Mouse (Mus musculus) embryonic facial prominence, embryonic 13.5 days (tissue): ENCODE results near the gene Cog6. TPM values are rescaled to one million over a fixed set of nuclear protein-coding genes. Genes with fewer than 3 reads are reported as not detected.

Source experiments
- ATAC-seq: fragments of 200-750 bp; cut with Nextera tagmentation; 2 replicates; pipeline ENCODE4 v1.8.0; 2017; ENCODE audit warnings: low read depth; ENCODE audit not compliant: insufficient number of reproducible peaks, insufficient read depth, low FRiP score, low TSS enrichment
- H3K27ac ChIP-seq: fragments of 300-500 bp; sonication (generic); 2 replicates; pipeline ENCODE4 v1.5.1; 2015; ENCODE audit warnings: moderate library complexity, mild to moderate bottlenecking, inconsistent platforms
- H3K27me3 ChIP-seq: fragments of 300-500 bp; sonication (generic); 2 replicates; pipeline ENCODE4 v1.6.1; 2015; ENCODE audit warnings: mild to moderate bottlenecking, inconsistent platforms
- H3K36me3 ChIP-seq: fragments of 300-500 bp; sonication (generic); 2 replicates; pipeline ENCODE4 v1.6.1; 2015; ENCODE audit warnings: mild to moderate bottlenecking, inconsistent platforms
- H3K4me1 ChIP-seq: fragments of 300-500 bp; sonication (generic); 2 replicates; pipeline ENCODE4 v1.6.1; 2015; ENCODE audit warnings: inconsistent platforms
- H3K4me2 ChIP-seq: fragments of 300-500 bp; sonication (generic); 2 replicates; pipeline ENCODE4 v1.6.1; 2015; ENCODE audit warnings: moderate library complexity, mild to moderate bottlenecking, inconsistent platforms
- H3K4me3 ChIP-seq: fragments of 300-500 bp; sonication (generic); 2 replicates; pipeline ENCODE4 v1.5.1; 2015; ENCODE audit warnings: mild to moderate bottlenecking, inconsistent platforms
- H3K9ac ChIP-seq: fragments of 300-500 bp; sonication (generic); 2 replicates; pipeline ENCODE4 v1.6.1; 2015; ENCODE audit warnings: mild to moderate bottlenecking, inconsistent platforms
- H3K9me3 ChIP-seq: fragments of 300-500 bp; sonication (generic); 2 replicates; pipeline ENCODE4 v1.6.1; 2016; ENCODE audit warnings: inconsistent platforms
- WGBS: fragments of 180-500 bp; shearing (Covaris S2); methylation state at CpG from one replicate; pipeline ENCODE4 v1.1.7; 2015; ENCODE audit warnings: mixed read lengths; 5-methylcytosine and 5-hydroxymethylcytosine counted together
- polyA plus RNA-seq: library from polyadenylated mRNA; unstranded; fragments of >200 nt; fragmentation: Nextera tagmentation; extraction: Ambion mirVana; gene quantifications from 2 replicates; pipeline ENCODE4 v1.2.1, GENCODE M21; 2015

Cog6 gene
- polyA plus RNA-seq, result 49.0 and 49.7 TPM in 2 replicates

DNA sequence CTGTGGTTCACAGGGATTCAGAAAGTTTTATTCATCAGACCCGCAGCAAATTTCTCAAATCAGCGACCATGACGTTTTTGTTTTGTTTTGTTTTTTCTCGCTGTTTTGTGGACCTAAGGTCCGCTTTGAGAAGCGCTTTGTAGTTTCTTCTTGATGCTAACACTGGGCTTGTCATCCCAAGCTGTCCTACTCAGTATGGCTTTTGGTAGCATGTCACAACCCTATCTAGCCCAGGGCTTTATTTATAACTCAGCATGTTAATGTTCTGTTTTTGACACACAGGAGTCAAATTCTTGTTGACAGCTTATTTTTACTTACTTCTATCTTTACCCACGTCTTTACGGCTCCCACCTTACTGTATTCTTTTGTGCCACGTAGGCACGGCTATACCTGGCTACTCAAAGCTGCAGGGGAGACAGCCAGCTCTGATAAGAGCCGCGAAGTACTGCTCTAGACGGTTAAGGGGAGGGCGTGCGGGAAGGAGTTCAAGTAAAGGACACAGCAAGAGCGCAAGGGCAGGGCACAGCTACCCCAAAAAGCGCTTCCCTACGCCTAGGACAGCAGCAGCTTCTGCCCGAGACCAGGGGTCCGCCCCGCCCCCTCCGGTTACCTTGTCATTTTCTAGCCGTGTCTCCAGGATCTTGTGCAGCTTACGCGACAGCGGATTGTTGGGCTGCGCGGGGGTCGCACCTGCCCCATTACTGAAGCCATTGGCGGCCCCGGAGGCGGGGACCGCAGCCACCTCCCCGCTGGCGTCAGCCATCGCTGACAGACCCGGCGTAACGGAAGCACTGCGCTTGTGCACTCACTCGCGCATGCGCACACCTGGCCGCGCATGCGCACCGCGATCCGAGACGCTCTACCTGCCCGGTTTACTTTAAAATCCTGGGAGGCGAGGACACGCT, at the start of gene Cog6:
Gene Cog6 (minus strand): TSS at position 802 of the 905 bp plus-strand sequence.
- no peaks in the 10 kb centered on the region for H3K27me3 ChIP-seq
- H3K9me3 ChIP-seq, result no peaks in the 10 kb centered on the region
- peak within 1 kb of the TSS; percentile 60 for H3K27ac ChIP-seq
- H3K4me1 ChIP-seq, result peaks cover 7% of the 10 kb centered on the region
- peak within 1 kb of the TSS; percentile 75 for H3K4me3 ChIP-seq
- ATAC-seq, result peak; percentile 72; the same call in 1 of the 2 replicates
- H3K36me3 ChIP-seq, result peaks cover 22% of the 10 kb centered on the region
- H3K9ac ChIP-seq, result peak within 1 kb of the TSS; percentile 78
- WGBS, result 4% methylated on average over 53 of the region's 53 CpGs
- peak within 1 kb of the TSS; percentile 77 for H3K4me2 ChIP-seq

- Histone ChIP-seq H3K4me3 (no peak overlapping the region), H3K9ac (no peak overlapping the region), H3K36me3 (no peaks in the 10 kb centered on the region), H3K27me3 (no peaks in the 10 kb centered on the region), H3K4me2 (0 out of 2 replicates have a peak overlapping the region, but pooled peaks have one; percentile 3), H3K4me1 (peaks cover 20% of the 10 kb centered on the region), H3K9me3 (0 out of 2 replicates have a peak, but pooled peaks cover 4% of the 10 kb centered on the region), H3K27ac (peak overlapping the region; percentile 55; the same call in 1 of the 2 replicates)
- WGBS, result 44% methylated on average over 4 of the region's 4 CpGs
- no peak for ATAC-seq
Measured at GRCm38 (mm10) chr3:53066095-53066372, 49.0 kb upstream of the Cog6 start.

DNA sequence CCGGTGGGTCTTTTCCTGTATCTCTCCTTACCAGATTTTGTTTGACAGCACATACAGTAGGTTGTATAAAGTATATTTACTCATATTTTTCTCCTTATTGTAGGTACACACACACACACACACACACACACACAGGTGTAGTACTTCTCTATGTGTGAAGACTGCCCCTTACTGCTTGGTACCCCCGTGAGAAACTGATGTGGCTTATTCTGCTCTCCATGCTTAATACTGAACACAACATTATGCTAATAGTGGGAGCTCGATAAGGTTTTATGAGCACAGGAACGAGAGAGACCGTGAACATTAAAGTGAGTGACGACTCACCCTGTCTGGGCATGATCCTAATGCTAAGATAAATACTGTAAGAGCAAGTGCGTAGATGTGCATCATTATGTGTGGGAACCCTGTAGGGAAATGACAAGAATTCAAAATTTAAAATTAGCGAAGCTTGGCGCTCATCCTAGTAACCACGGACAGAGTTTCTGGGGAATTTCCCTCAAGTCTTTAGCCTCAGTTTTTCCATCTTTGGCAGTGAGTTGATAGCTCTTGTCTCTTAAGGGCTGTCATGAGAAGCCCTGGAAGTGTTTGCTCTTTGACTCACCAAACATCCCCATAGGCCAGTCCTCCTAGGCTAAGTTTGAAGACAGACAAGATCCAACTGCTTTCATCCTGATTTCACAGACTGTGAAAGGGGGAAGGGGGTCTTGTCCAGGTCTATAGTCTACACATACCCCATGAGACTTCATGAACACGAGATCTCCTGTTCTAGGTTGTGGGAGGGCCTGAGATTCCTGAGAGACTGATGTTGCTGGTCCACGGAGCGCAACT, 48.4 kb upstream of the Cog6 start:
- Histone ChIP-seq H3K27ac (peak overlapping the region; percentile 55; the same call in 1 of the 2 replicates), H3K36me3 (no peaks in the 10 kb centered on the region), H3K9ac (no peak overlapping the region), H3K4me3 (no peak overlapping the region), H3K27me3 (no peaks in the 10 kb centered on the region), H3K4me2 (0 out of 2 replicates have a peak overlapping the region, but pooled peaks have one; percentile 3), H3K9me3 (0 out of 2 replicates have a peak, but pooled peaks cover 4% of the 10 kb centered on the region), H3K4me1 (peaks cover 24% of the 10 kb centered on the region)
- 75% methylated on average over 13 of the region's 13 CpGs for WGBS
- no peak for ATAC-seq

DNA sequence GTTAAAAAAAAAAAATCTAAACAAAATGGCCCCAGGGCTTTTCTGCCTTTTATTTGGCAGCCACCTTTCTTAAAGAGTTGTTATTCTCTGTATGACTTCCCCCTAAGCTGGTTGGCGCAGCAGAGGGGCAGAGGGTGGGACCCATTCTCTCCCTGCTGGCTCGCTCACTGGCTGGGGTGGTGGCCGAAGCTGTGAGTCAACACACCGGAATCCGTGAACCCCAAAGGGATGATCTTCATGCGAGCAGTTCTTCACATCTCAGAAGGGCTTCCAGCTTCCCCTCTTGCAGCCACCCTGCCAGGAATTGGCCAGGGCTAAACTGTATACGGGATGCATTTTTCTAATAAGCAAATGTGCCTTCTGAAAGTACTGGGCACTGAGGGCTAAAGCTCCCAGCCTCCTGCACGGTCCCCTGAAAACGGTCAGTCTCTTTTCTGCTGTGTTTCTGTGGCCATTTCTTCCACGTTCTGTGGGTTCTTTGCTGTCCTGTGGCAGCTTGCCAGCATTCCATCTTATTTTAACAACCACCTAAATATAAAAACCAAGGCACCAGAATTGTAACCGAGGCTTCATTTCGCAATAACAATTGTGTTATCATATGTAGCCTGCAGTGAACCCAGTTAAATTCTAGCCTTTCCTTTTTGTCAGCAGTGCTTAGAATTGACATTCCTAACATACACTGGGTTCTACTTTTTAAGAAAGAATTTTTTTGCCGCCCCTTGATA, 46.5 kb upstream of the Cog6 start:
- H3K27ac ChIP-seq, result no peak overlapping the region
- H3K9me3 ChIP-seq, result 0 out of 2 replicates have a peak, but pooled peaks cover 4% of the 10 kb centered on the region
- H3K36me3 ChIP-seq, result no peaks in the 10 kb centered on the region
- H3K27me3 ChIP-seq, result no peaks in the 10 kb centered on the region
- no peak for ATAC-seq
- 40% methylated on average over 13 of the region's 13 CpGs for WGBS
- no peak overlapping the region for H3K4me3 ChIP-seq
- no peak overlapping the region for H3K9ac ChIP-seq
- H3K4me2 ChIP-seq, result 0 out of 2 replicates have a peak overlapping the region, but pooled peaks have one; percentile 11
- H3K4me1 ChIP-seq, result peaks cover 43% of the 10 kb centered on the region

DNA sequence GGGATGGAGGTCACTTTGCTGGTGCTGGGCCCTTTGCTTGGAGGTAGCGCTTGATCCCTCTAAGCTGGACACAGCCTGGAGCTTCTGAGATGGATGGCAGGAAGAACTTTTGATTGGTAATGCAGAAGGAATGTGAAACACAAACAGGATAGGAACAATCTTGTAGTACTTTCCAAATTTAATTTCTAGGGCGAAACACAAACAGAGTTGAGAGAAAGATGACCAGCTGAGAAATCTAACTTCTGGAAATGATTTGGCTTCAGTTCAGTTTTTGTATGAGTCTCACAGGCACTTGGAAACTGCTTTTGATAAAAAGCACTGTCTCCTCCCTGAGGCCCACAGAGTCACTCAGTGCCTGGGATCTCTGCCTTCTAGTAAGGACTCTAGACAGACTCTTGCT, 42.9 kb upstream of the Cog6 start:
- Histone ChIP-seq H3K4me2 (no peak overlapping the region), H3K27me3 (no peaks in the 10 kb centered on the region), H3K9me3 (no peaks in the 10 kb centered on the region), H3K9ac (no peak overlapping the region), H3K36me3 (no peaks in the 10 kb centered on the region), H3K4me1 (peaks cover 44% of the 10 kb centered on the region), H3K27ac (peak overlapping the region; percentile 41; the same call in 1 of the 2 replicates), H3K4me3 (no peak overlapping the region)
- ATAC-seq, result no peak
- WGBS, result 55% methylated on average over 2 of the region's 2 CpGs

GRCm38 (mm10) chr3:53056430-53056829, 39.4 kb upstream of the Cog6 start:
- Histone ChIP-seq H3K27ac (no peak overlapping the region), H3K4me2 (no peak overlapping the region), H3K4me1 (peaks cover 35% of the 10 kb centered on the region), H3K4me3 (no peak overlapping the region), H3K27me3 (no peaks in the 10 kb centered on the region), H3K9ac (no peak overlapping the region), H3K9me3 (no peaks in the 10 kb centered on the region), H3K36me3 (no peaks in the 10 kb centered on the region)
- 85% methylated on average over 10 of the region's 10 CpGs for WGBS
- no peak for ATAC-seq

GRCm38 (mm10) chr3:53052385-53052784, 35.3 kb upstream of the Cog6 start:
- ATAC-seq, result no peak
- no peak overlapping the region for H3K27ac ChIP-seq
- H3K4me3 ChIP-seq, result no peak overlapping the region
- H3K27me3 ChIP-seq, result no peaks in the 10 kb centered on the region
- H3K9me3 ChIP-seq, result no peaks in the 10 kb centered on the region
- H3K4me1 ChIP-seq, result peaks cover 5% of the 10 kb centered on the region
- 44% methylated on average over 8 of the region's 8 CpGs for WGBS
- H3K4me2 ChIP-seq, result no peak overlapping the region
- H3K9ac ChIP-seq, result no peak overlapping the region
- H3K36me3 ChIP-seq, result no peaks in the 10 kb centered on the region

- Histone ChIP-seq H3K9ac (no peak overlapping the region), H3K27ac (no peak overlapping the region), H3K4me2 (no peak overlapping the region), H3K27me3 (0 out of 2 replicates have a peak, but pooled peaks cover 10% of the 10 kb centered on the region), H3K9me3 (no peaks in the 10 kb centered on the region), H3K36me3 (no peaks in the 10 kb centered on the region), H3K4me3 (no peak overlapping the region), H3K4me1 (peaks cover 36% of the 10 kb centered on the region)
- WGBS, result 80% methylated on average over 6 of the region's 6 CpGs
- no peak for ATAC-seq
Measured at GRCm38 (mm10) chr3:53046371-53046770, 29.3 kb upstream of the Cog6 start.

- Histone ChIP-seq H3K27me3 (0 out of 2 replicates have a peak, but pooled peaks cover 10% of the 10 kb centered on the region), H3K4me1 (peaks cover 41% of the 10 kb centered on the region), H3K4me2 (no peak overlapping the region), H3K4me3 (no peak overlapping the region), H3K9me3 (no peaks in the 10 kb centered on the region), H3K9ac (no peak overlapping the region), H3K36me3 (no peaks in the 10 kb centered on the region), H3K27ac (no peak overlapping the region)
- WGBS, result 90% methylated on average over 4 of the region's 4 CpGs
- no peak for ATAC-seq
Measured at GRCm38 (mm10) chr3:53045697-53046096, 28.7 kb upstream of the Cog6 start.

- ATAC-seq, result no peak
- WGBS, result 65% methylated on average over 11 of the region's 11 CpGs
- Histone ChIP-seq H3K36me3 (no peaks in the 10 kb centered on the region), H3K4me3 (peak overlapping the region; percentile 23), H3K4me2 (peak overlapping the region; percentile 88), H3K27me3 (peaks cover 15% of the 10 kb centered on the region; the same call in 1 of the 2 replicates), H3K9me3 (no peaks in the 10 kb centered on the region), H3K9ac (0 out of 2 replicates have a peak overlapping the region, but pooled peaks have one; percentile 36), H3K4me1 (peaks cover 43% of the 10 kb centered on the region), H3K27ac (peak overlapping the region; percentile 33; the same call in 1 of the 2 replicates)
Measured at GRCm38 (mm10) chr3:53044682-53045299, 27.8 kb upstream of the Cog6 start.
